Mouse (Mus musculus): ENCODE results near the gene Zfp105. TPM values are rescaled to one million over a fixed set of nuclear protein-coding genes. Genes with fewer than 3 reads are reported as not detected.

Gene Zfp105
- 12.0 and 12.6 TPM in 2 replicates for polyA plus RNA-seq (2015; fragmentation: Nextera tagmentation; extraction: Ambion mirVana)

- H3K4me1 ChIP-seq (ENCODE audit: control insufficient read depth, insufficient read depth, low read length), result no peaks in the 10 kb centered on the region
- H3K9me3 ChIP-seq (replicated peaks; ENCODE audit: control insufficient read depth, low read length), result no peaks in the 10 kb centered on the region
- WGBS, result under 1% methylated on average over 43 of the region's 43 CpGs
- H3K9ac ChIP-seq (ENCODE audit: low read length), result peak within 1 kb of the TSS; percentile 97
- H3K27me3 ChIP-seq (ENCODE audit: control insufficient read depth, insufficient read depth, low read length), result no peaks in the 10 kb centered on the region
- peak within 1 kb of the TSS; percentile 68 for H3K27ac ChIP-seq (ENCODE audit: low read length)
- H3K4me2 ChIP-seq (ENCODE audit: low read depth, low read length), result peak within 1 kb of the TSS; percentile 70
- ATAC-seq (ENCODE audit: insufficient read depth, low FRiP score), result peak; percentile 97
- peak within 1 kb of the TSS; percentile 79 for H3K4me3 ChIP-seq (replicated peaks; ENCODE audit: low read length)
- H3K36me3 ChIP-seq (ENCODE audit: control insufficient read depth, insufficient read depth, low read length), result peaks cover 27% of the 10 kb centered on the region
Measured at GRCm38 (mm10) chr9:122922936-122923381, at the start of gene Zfp105. Gene Zfp105 (plus strand): TSS chr9:122923072.

- Histone ChIP-seq H3K9me3 (replicated peaks; ENCODE audit: control insufficient read depth, low read length) (no peaks in the 10 kb centered on the region; the same call in 1 of the 2 replicates), H3K9ac (ENCODE audit: low read length) (no peak overlapping the region), H3K4me1 (ENCODE audit: control insufficient read depth, insufficient read depth, low read length) (no peaks in the 10 kb centered on the region), H3K36me3 (ENCODE audit: control insufficient read depth, insufficient read depth, low read length) (no peaks in the 10 kb centered on the region), H3K4me2 (ENCODE audit: low read depth, low read length) (no peak overlapping the region), H3K27me3 (ENCODE audit: control insufficient read depth, insufficient read depth, low read length) (no peaks in the 10 kb centered on the region), H3K27ac (ENCODE audit: low read length) (no peak overlapping the region), H3K4me3 (replicated peaks; ENCODE audit: low read length) (no peak overlapping the region)
- 67% methylated on average over 1 of the region's 1 CpGs for WGBS
- ATAC-seq (ENCODE audit: insufficient read depth, low FRiP score), result no peak
Measured at GRCm38 (mm10) chr9:122874653-122875052, 48.2 kb upstream of the Zfp105 start.

DNA sequence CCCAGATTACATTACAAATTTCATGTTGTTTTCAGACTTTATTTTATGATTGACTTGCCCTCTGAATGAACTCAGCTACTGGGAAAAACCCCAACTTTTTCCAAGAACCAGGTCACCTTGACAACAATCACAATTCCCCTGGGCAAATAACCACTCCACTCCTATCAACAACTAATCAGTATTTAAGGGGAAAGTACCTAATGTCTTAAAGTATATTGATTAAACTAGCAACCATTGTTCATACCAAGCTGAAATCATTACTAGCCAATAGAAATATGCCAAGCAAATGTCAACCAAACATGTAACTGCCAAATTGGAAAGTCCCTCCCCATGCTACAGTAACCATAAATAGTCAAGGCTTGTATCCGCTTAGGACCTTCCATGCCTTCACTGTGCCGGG is 47.7 kb upstream of the Zfp105 start:
- Histone ChIP-seq H3K4me3 (replicated peaks; ENCODE audit: low read length) (no peak overlapping the region), H3K9ac (ENCODE audit: low read length) (no peak overlapping the region), H3K27me3 (ENCODE audit: control insufficient read depth, insufficient read depth, low read length) (no peaks in the 10 kb centered on the region), H3K4me1 (ENCODE audit: control insufficient read depth, insufficient read depth, low read length) (no peaks in the 10 kb centered on the region), H3K27ac (ENCODE audit: low read length) (no peak overlapping the region; the same call in 1 of the 2 replicates), H3K4me2 (ENCODE audit: low read depth, low read length) (no peak overlapping the region), H3K36me3 (ENCODE audit: control insufficient read depth, insufficient read depth, low read length) (no peaks in the 10 kb centered on the region), H3K9me3 (replicated peaks; ENCODE audit: control insufficient read depth, low read length) (no peaks in the 10 kb centered on the region; the same call in 1 of the 2 replicates)
- no peak; the same call in 1 of the 2 replicates for ATAC-seq (ENCODE audit: insufficient read depth, low FRiP score)
- WGBS, result 77% methylated on average over 2 of the region's 2 CpGs

DNA sequence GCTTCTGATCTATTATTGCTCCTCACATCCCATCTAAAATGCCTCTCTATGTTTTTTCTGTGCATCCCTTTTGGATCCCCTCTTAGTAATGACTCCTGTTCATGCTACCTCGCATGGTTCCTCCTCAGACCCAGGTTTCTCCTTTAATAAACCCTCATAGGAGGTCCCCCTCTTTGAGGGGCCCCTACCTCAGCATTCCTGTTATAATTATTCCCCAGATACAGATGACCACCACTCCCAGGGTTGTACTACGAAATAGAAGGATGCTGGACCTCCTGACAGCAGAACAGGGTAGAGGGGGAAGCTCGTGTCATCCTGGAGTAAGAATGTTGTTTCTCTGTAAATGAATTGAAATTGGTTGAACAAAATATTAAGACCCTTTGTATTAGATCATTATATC is 37.5 kb upstream of the Zfp105 start, which contains the start of gene Zkscan7:
Gene Zkscan7, plus strand, starts transcription at position 301 of the 400 bp plus-strand sequence.
- Histone ChIP-seq H3K4me1 (ENCODE audit: control insufficient read depth, insufficient read depth, low read length) (0 out of 2 replicates have a peak, but pooled peaks cover 3% of the 10 kb centered on the region), H3K36me3 (ENCODE audit: control insufficient read depth, insufficient read depth, low read length) (no peaks in the 10 kb centered on the region)
- ATAC-seq (ENCODE audit: insufficient read depth, low FRiP score), result no peak

DNA sequence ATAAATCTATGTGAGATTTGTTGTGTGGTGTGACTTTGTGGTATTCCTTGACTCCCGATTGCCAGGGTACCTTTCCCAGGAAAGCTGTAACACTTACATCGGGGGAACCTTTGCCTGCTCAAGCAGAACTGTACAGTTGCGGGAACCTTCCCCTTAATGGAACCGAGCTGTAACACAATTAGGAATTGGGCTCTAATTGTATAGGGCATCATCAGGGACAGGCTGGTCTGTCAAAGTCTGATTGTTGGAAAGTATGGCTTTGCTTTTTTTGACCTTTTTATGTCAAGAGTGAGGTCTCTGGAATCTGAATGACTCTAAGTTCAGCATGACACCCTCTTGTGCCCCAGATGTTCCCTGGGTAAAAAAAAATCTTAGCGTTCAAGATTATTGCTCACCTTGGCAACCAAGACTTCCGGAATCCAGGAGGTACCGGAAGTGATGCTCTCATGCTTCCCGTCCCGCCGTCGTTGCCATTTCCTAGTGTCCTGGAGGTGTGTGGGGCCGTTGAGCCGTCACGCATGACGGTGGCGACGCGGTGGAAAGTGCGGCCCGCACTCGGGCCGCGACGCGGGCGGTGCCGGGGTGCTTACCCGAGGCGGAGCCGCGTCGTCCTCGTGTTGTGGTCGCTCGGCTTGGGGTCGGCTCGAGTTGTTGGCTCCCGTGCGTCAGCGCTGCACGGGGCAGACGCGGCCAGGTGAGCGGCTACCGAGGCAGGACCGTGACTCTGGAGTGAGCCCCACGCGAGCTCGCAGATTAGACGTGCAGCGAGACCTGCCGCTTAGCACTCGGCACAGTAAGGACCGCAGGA is 36.3 kb upstream of the Zfp105 start:
- H3K4me1 ChIP-seq (ENCODE audit: control insufficient read depth, insufficient read depth, low read length), result 0 out of 2 replicates have a peak, but pooled peaks cover 3% of the 10 kb centered on the region
- H3K36me3 ChIP-seq (ENCODE audit: control insufficient read depth, insufficient read depth, low read length), result no peaks in the 10 kb centered on the region
- 0 out of 2 replicates have a peak, but pooled peaks cover 5% of the 10 kb centered on the region for H3K9me3 ChIP-seq (replicated peaks; ENCODE audit: control insufficient read depth, low read length)
- H3K27ac ChIP-seq (ENCODE audit: low read length), result peak overlapping the region; percentile 38
- H3K27me3 ChIP-seq (ENCODE audit: control insufficient read depth, insufficient read depth, low read length), result no peaks in the 10 kb centered on the region
- peak overlapping the region; percentile 87 for H3K4me2 ChIP-seq (ENCODE audit: low read depth, low read length)
- peak overlapping the region; percentile 94 for H3K9ac ChIP-seq (ENCODE audit: low read length)
- peak overlapping the region; percentile 85 for H3K4me3 ChIP-seq (replicated peaks; ENCODE audit: low read length)
- 6% methylated on average over 54 of the region's 54 CpGs for WGBS
- ATAC-seq (ENCODE audit: insufficient read depth, low FRiP score), result peak; percentile 73; the same call in 1 of the 2 replicates

More for the DNA sequence above, 37.5 kb upstream of the Zfp105 start, which contains the start of gene Zkscan7:
- Histone ChIP-seq H3K27me3 (ENCODE audit: control insufficient read depth, insufficient read depth, low read length) (no peaks in the 10 kb centered on the region), H3K9me3 (replicated peaks; ENCODE audit: control insufficient read depth, low read length) (0 out of 2 replicates have a peak, but pooled peaks cover 5% of the 10 kb centered on the region), H3K9ac (ENCODE audit: low read length) (no peak within 1 kb of the TSS), H3K4me2 (ENCODE audit: low read depth, low read length) (peak within 1 kb of the TSS; percentile 87), H3K27ac (ENCODE audit: low read length) (no peak within 1 kb of the TSS; the same call in 1 of the 2 replicates), H3K4me3 (replicated peaks; ENCODE audit: low read length) (peak within 1 kb of the TSS; percentile 85)
- WGBS, result 86% methylated on average over 3 of the region's 3 CpGs

DNA sequence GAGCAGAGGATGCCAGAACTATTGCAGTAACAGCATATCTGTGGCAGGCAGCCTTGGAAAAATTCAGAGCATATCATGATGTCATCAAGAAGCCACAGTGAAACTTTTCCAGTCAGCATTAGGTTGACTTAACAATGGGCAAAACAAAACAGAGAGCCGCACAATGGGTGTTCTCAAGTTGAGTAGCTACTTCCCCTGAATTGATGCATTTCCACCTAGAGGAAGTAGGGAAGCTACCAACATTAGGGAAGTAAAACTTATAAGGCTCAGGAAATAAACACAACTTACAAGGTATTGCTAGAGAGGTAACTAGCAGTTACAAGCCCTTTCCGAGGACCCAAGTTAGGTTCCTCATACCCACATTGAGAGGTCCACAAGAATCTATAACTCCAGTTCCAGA is 21.8 kb upstream of the Zfp105 start:
- WGBS, result 89% methylated on average over 2 of the region's 2 CpGs
- H3K27me3 ChIP-seq (ENCODE audit: control insufficient read depth, insufficient read depth, low read length), result no peaks in the 10 kb centered on the region
- no peak for ATAC-seq (ENCODE audit: insufficient read depth, low FRiP score)

DNA sequence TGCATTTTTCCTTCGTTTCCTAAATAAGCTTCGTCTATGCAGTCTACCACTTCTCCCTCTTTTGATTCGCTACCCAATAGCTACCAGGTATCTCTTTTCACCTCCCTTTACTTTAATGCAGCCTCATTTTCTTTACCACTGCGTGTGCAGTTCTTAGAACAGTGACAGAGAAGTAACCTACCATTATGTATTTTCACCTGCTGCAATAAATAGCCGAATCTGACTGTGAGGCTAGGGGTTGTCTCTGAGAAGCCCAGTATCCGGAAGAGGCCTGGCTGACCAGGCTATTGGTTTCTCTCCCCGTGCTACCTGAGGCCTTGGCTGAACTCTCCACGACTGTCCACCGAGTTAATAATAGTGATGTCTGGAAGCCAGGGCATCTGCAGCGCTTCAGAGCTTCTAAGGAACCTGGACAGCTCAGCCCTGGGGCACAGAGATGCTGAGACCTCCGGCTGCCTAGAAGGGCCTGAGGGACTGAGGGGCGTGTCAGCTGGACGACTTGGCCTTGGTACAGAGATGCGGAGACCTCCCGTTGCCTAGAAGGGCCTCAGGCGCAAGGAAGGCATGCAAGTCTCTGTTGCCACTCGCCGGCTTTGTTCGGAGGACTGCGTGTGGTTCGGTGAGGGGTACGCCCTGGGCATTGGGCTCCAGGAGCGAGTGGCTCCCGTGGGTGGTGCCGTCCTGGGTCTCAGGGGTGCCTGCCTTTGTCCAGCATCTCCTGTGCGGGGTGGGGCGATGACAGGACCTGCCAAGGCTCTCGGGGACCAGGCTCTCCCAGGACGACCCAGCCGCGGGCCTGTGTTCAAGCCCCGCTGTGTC is 19.9 kb upstream of the Zfp105 start:
- no peak overlapping the region for H3K27ac ChIP-seq (ENCODE audit: low read length)
- peak; percentile 91 for ATAC-seq (ENCODE audit: insufficient read depth, low FRiP score)
- WGBS, result 16% methylated on average over 32 of the region's 32 CpGs
- peak overlapping the region; percentile 60 for H3K4me3 ChIP-seq (replicated peaks; ENCODE audit: low read length)
- no peaks in the 10 kb centered on the region for H3K27me3 ChIP-seq (ENCODE audit: control insufficient read depth, insufficient read depth, low read length)
- peak overlapping the region; percentile 74 for H3K4me2 ChIP-seq (ENCODE audit: low read depth, low read length)
- H3K9ac ChIP-seq (ENCODE audit: low read length), result peak overlapping the region; percentile 80
- no peaks in the 10 kb centered on the region for H3K36me3 ChIP-seq (ENCODE audit: control insufficient read depth, insufficient read depth, low read length)
- no peaks in the 10 kb centered on the region for H3K9me3 ChIP-seq (replicated peaks; ENCODE audit: control insufficient read depth, low read length)
- 0 out of 2 replicates have a peak, but pooled peaks cover 4% of the 10 kb centered on the region for H3K4me1 ChIP-seq (ENCODE audit: control insufficient read depth, insufficient read depth, low read length)

More for the DNA sequence above, 21.8 kb upstream of the Zfp105 start:
- H3K4me2 ChIP-seq (ENCODE audit: low read depth, low read length), result no peak overlapping the region
- 0 out of 2 replicates have a peak, but pooled peaks cover 4% of the 10 kb centered on the region for H3K4me1 ChIP-seq (ENCODE audit: control insufficient read depth, insufficient read depth, low read length)
- no peak overlapping the region for H3K4me3 ChIP-seq (replicated peaks; ENCODE audit: low read length)
- H3K9me3 ChIP-seq (replicated peaks; ENCODE audit: control insufficient read depth, low read length), result 0 out of 2 replicates have a peak, but pooled peaks cover under 1% of the 10 kb centered on the region
- H3K36me3 ChIP-seq (ENCODE audit: control insufficient read depth, insufficient read depth, low read length), result no peaks in the 10 kb centered on the region
- H3K9ac ChIP-seq (ENCODE audit: low read length), result no peak overlapping the region
- H3K27ac ChIP-seq (ENCODE audit: low read length), result no peak overlapping the region

DNA sequence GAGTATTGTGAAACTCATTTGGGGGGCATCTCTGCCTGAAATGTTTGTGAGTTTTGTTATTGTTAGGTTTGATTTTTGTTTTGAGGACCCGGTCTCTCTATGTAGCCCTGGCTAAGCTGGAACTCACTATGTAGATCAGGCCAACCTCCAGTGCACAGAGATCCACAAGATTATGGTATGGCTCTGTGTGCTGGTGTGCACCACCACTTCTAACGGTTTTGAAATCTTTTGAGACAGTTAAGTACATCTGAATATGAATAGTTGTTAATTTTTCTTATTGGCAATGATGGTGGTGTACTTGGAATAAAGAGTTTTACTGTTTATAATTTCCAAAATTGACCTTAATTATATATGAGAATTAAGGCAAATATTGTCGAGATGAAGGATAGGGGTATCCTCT is 436 bp upstream of the Zfp105 start:
- peaks cover 26% of the 10 kb centered on the region for H3K36me3 ChIP-seq (ENCODE audit: control insufficient read depth, insufficient read depth, low read length)
- 30% methylated on average over 3 of the region's 3 CpGs for WGBS
- peak overlapping the region; percentile 79 for H3K4me3 ChIP-seq (replicated peaks; ENCODE audit: low read length)
- peak overlapping the region; percentile 70 for H3K4me2 ChIP-seq (ENCODE audit: low read depth, low read length)
- no peaks in the 10 kb centered on the region for H3K27me3 ChIP-seq (ENCODE audit: control insufficient read depth, insufficient read depth, low read length)
- peak overlapping the region; percentile 97 for H3K9ac ChIP-seq (ENCODE audit: low read length)
- H3K4me1 ChIP-seq (ENCODE audit: control insufficient read depth, insufficient read depth, low read length), result no peaks in the 10 kb centered on the region
- no peaks in the 10 kb centered on the region for H3K9me3 ChIP-seq (replicated peaks; ENCODE audit: control insufficient read depth, low read length)
- ATAC-seq (ENCODE audit: insufficient read depth, low FRiP score), result no peak
- H3K27ac ChIP-seq (ENCODE audit: low read length), result no peak overlapping the region

All from stomach, embryonic 16.5 days (tissue).